Mouse (Mus musculus) heart, embryonic 16.5 days (tissue): ENCODE measurements around the gene Spg7. TPM values are rescaled to one million over a fixed set of nuclear protein-coding genes. Genes with fewer than 3 reads are reported as not detected.

Experiments
- ATAC-seq: fragments of 200-750 bp; cut with Nextera tagmentation; replicated peaks from 2 replicates; pipeline ENCODE4 v1.8.0; 2017; ENCODE audit warnings: moderate number of reproducible peaks; ENCODE audit not compliant: insufficient read depth, low FRiP score; ENCODE audit errors: extremely low read depth
- H3K27ac ChIP-seq: fragments of 300-500 bp; sonication (generic); 2 replicates; pipeline ENCODE4 v1.5.1; 2014; ENCODE audit warnings: mild to moderate bottlenecking, low read length, control low read depth, moderate library complexity
- H3K27me3 ChIP-seq: fragments of 300-500 bp; sonication (generic); 2 replicates; pipeline ENCODE4 v1.6.1; 2014; ENCODE audit warnings: low read length, mixed read lengths; ENCODE audit not compliant: control insufficient read depth, insufficient read depth
- H3K36me3 ChIP-seq: fragments of 300-500 bp; sonication (generic); 2 replicates; pipeline ENCODE4 v1.6.1; 2014; ENCODE audit not compliant: control insufficient read depth, insufficient read depth
- H3K4me1 ChIP-seq: fragments of 300-500 bp; sonication (generic); 2 replicates; pipeline ENCODE4 v1.6.1; 2014; ENCODE audit warnings: low read length, mixed read lengths; ENCODE audit not compliant: control insufficient read depth, insufficient read depth
- H3K4me2 ChIP-seq: fragments of 300-500 bp; sonication (generic); 2 replicates; pipeline ENCODE4 v1.6.1; 2014; ENCODE audit warnings: low read depth, mild to moderate bottlenecking, control low read depth, low read length
- H3K4me3 ChIP-seq: fragments of 300-500 bp; sonication (generic); 2 replicates; pipeline ENCODE4 v1.5.1; 2014; ENCODE audit warnings: mild to moderate bottlenecking, control low read depth, low read length
- H3K9ac ChIP-seq: fragments of 300-500 bp; sonication (generic); 2 replicates; pipeline ENCODE4 v1.6.1; 2014; ENCODE audit warnings: low read length, control low read depth
- H3K9me3 ChIP-seq: fragments of 300-500 bp; sonication (generic); replicated peaks from 2 replicates; pipeline ENCODE4 v1.6.1; 2016; ENCODE audit warnings: low read length; ENCODE audit not compliant: control insufficient read depth
- WGBS: fragments of 180-500 bp; shearing (Covaris S2); extraction: QIAGEN DNeasy Blood & Tissue Kit; methylation state at CpG from one replicate; pipeline ENCODE4 v1.1.7; 2014; 5-methylcytosine and 5-hydroxymethylcytosine counted together
- polyA plus RNA-seq: library from polyadenylated mRNA; unstranded; fragments of >200 nt; fragmentation: Nextera tagmentation; extraction: Ambion mirVana; gene quantifications from 2 replicates; pipeline ENCODE4 v1.2.1, GENCODE M21; 2015

Gene Spg7
- polyA plus RNA-seq, 1 experiment from 2014 or later, result 71.0 TPM

GRCm38 (mm10) chr8:123037487-123037886, 25.3 kb upstream of the Spg7 start:
- WGBS, result 76% methylated on average over 11 of the region's 11 CpGs
- no peak overlapping the region for H3K4me2 ChIP-seq
- no peak overlapping the region for H3K9ac ChIP-seq
- no peak overlapping the region for H3K4me3 ChIP-seq
- peaks cover 57% of the 10 kb centered on the region for H3K4me1 ChIP-seq
- ATAC-seq, result no peak
- H3K9me3 ChIP-seq, result no peaks in the 10 kb centered on the region
- peak overlapping the region; percentile 46; the same call in 1 of the 2 replicates for H3K27ac ChIP-seq
- H3K27me3 ChIP-seq, result no peaks in the 10 kb centered on the region
- no peaks in the 10 kb centered on the region for H3K36me3 ChIP-seq

- Histone ChIP-seq H3K36me3 (no peaks in the 10 kb centered on the region), H3K9me3 (no peaks in the 10 kb centered on the region), H3K9ac (no peak overlapping the region; the same call in 1 of the 2 replicates), H3K4me2 (no peak overlapping the region), H3K27ac (peak overlapping the region; percentile 18; the same call in 1 of the 2 replicates), H3K4me3 (no peak overlapping the region), H3K4me1 (peaks cover 57% of the 10 kb centered on the region), H3K27me3 (no peaks in the 10 kb centered on the region)
- ATAC-seq, result no peak
- 18% methylated on average over 2 of the region's 2 CpGs for WGBS
Observed at GRCm38 (mm10) chr8:123038351-123038750, 24.4 kb upstream of the Spg7 start.

- Histone ChIP-seq H3K36me3 (no peaks in the 10 kb centered on the region), H3K9me3 (no peaks in the 10 kb centered on the region), H3K4me3 (peak overlapping the region; percentile 63), H3K27me3 (no peaks in the 10 kb centered on the region), H3K4me1 (peaks cover 53% of the 10 kb centered on the region), H3K9ac (no peak overlapping the region; the same call in 1 of the 2 replicates), H3K27ac (peak overlapping the region; percentile 87), H3K4me2 (peak overlapping the region; percentile 69)
- no peak for ATAC-seq
- WGBS, result 78% methylated on average over 11 of the region's 11 CpGs
Observed at GRCm38 (mm10) chr8:123039376-123040109, 23.2 kb upstream of the Spg7 start.

- peak overlapping the region; percentile 69 for H3K4me2 ChIP-seq
- peak overlapping the region; percentile 87 for H3K27ac ChIP-seq
- H3K4me3 ChIP-seq, result peak overlapping the region; percentile 63
- no peaks in the 10 kb centered on the region for H3K36me3 ChIP-seq
- H3K27me3 ChIP-seq, result no peaks in the 10 kb centered on the region
- H3K4me1 ChIP-seq, result peaks cover 51% of the 10 kb centered on the region
- 13% methylated on average over 4 of the region's 4 CpGs for WGBS
- H3K9me3 ChIP-seq, result no peaks in the 10 kb centered on the region
- peak overlapping the region; percentile 94 for H3K9ac ChIP-seq
- no peak for ATAC-seq
Observed at GRCm38 (mm10) chr8:123040110-123040650, 22.6 kb upstream of the Spg7 start.

GRCm38 (mm10) chr8:123041008-123041773, 21.6 kb upstream of the Spg7 start:
- Histone ChIP-seq H3K27ac (peak overlapping the region; percentile 87), H3K4me3 (peak overlapping the region; percentile 63), H3K4me1 (peaks cover 44% of the 10 kb centered on the region), H3K27me3 (no peaks in the 10 kb centered on the region), H3K9ac (peak overlapping the region; percentile 94), H3K4me2 (peak overlapping the region; percentile 69), H3K36me3 (no peaks in the 10 kb centered on the region), H3K9me3 (no peaks in the 10 kb centered on the region)
- ATAC-seq, result no peak
- WGBS, result 1% methylated on average over 64 of the region's 71 CpGs

- Histone ChIP-seq H3K27ac (peak overlapping the region; percentile 87), H3K27me3 (no peaks in the 10 kb centered on the region), H3K4me1 (peaks cover 40% of the 10 kb centered on the region), H3K9me3 (no peaks in the 10 kb centered on the region), H3K4me3 (peak overlapping the region; percentile 63), H3K4me2 (peak overlapping the region; percentile 32; the same call in 1 of the 2 replicates), H3K9ac (peak overlapping the region; percentile 94), H3K36me3 (no peaks in the 10 kb centered on the region)
- under 1% methylated on average over 33 of the region's 60 CpGs for WGBS
- ATAC-seq, result no peak
Observed at GRCm38 (mm10) chr8:123041774-123042105, 21.0 kb upstream of the Spg7 start.

GRCm38 (mm10) chr8:123042158-123042973, 20.4 kb upstream of the Spg7 start, which contains the start of gene Ankrd11:
Gene Ankrd11, minus strand, starts transcription at chr8:123042277.
- Histone ChIP-seq H3K27ac (peak within 1 kb of the TSS; percentile 98), H3K36me3 (no peaks in the 10 kb centered on the region), H3K4me2 (peak within 1 kb of the TSS; percentile 69), H3K4me3 (peak within 1 kb of the TSS; percentile 81), H3K27me3 (no peaks in the 10 kb centered on the region), H3K4me1 (peaks cover 33% of the 10 kb centered on the region), H3K9me3 (no peaks in the 10 kb centered on the region), H3K9ac (peak within 1 kb of the TSS; percentile 94)
- peak; percentile 97 for ATAC-seq
- WGBS, result under 1% methylated on average over 91 of the region's 91 CpGs

GRCm38 (mm10) chr8:123042974-123043625, 19.6 kb upstream of the Spg7 start:
- H3K9me3 ChIP-seq, result no peaks in the 10 kb centered on the region
- H3K36me3 ChIP-seq, result no peaks in the 10 kb centered on the region
- H3K4me3 ChIP-seq, result peak overlapping the region; percentile 81
- H3K9ac ChIP-seq, result peak overlapping the region; percentile 86
- H3K4me2 ChIP-seq, result peak overlapping the region; percentile 69
- ATAC-seq, result no peak
- 11% methylated on average over 22 of the region's 22 CpGs for WGBS
- no peaks in the 10 kb centered on the region for H3K27me3 ChIP-seq
- H3K27ac ChIP-seq, result peak overlapping the region; percentile 98
- peaks cover 32% of the 10 kb centered on the region for H3K4me1 ChIP-seq
